Mouse (Mus musculus): ENCODE measurements around the gene Agfg1.
"Not testable (repeated sequence)": the region's sequence is repeated elsewhere in the genome, so short reads cannot be mapped to it uniquely, and the experiment has no call there.

The Agfg1 gene

GRCm38 (mm10) chr1:82913025-82913424 lies 73.7 kb downstream of the Agfg1 start, which contains the start of gene A030005L19Rik:
TSS of gene A030005L19Rik (plus strand) at chr1:82913325.
- no peak for DNase-seq (ENCODE audit: low spot score)

GRCm38 (mm10) chr1:82913434-82913833 lies 74.2 kb downstream of the Agfg1 start:
- not testable (repeated sequence) for DNase-seq (ENCODE audit: low spot score)

- no peak for DNase-seq (ENCODE audit: low spot score)
These were observed 85.4 kb downstream of the Agfg1 start, which contains the start of gene A030014E15Rik for GRCm38 (mm10) chr1:82924650-82925049. TSS of gene A030014E15Rik (plus strand) at chr1:82924917.

GRCm38 (mm10) chr1:82930558-82930957 lies 91.3 kb downstream of the Agfg1 start:
- DNase-seq (ENCODE audit: low spot score) = not testable (repeated sequence)

DNA sequence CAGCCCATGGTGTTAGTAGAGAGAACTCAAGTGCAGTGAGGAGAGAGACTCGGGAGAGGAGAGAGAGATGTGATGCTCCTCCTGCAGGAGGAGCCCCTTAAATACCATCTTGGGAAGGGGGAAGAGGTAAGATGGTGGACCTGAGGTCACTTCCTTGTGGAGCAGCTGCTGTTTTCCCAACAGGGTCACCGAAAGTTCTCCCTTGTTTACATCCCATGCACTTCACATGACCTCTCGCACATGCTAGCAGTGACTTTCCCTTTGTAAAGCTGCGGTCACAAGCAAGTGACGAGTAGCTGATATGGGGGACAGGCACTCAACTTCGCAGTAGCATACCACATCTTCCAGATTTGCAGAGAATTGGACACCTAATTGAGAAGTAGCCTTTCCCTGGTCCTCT lies 92.0 kb downstream of the Agfg1 start, which contains the start of gene Gm6217:
Gene Gm6217, minus strand, starts transcription at position 74 of the 400 bp plus-strand sequence.
- DNase-seq (ENCODE audit: low spot score) = not testable (repeated sequence)

GRCm38 (mm10) chr1:82938666-82939065 lies 99.4 kb downstream of the Agfg1 start:
- no peak for DNase-seq (ENCODE audit: low spot score)

- not testable (repeated sequence) for DNase-seq (ENCODE audit: low spot score)
These were observed 103.2 kb downstream of the Agfg1 start for GRCm38 (mm10) chr1:82942505-82942904.

GRCm38 (mm10) chr1:82943295-82943694 lies 104.0 kb downstream of the Agfg1 start, which contains the start of gene A030003K21Rik:
TSS of gene A030003K21Rik (minus strand) at chr1:82943388.
- not testable (repeated sequence) for DNase-seq (ENCODE audit: low spot score)

GRCm38 (mm10) chr1:82946029-82946428 lies 106.7 kb downstream of the Agfg1 start:
- DNase-seq (ENCODE audit: low spot score) = not testable (repeated sequence)

GRCm38 (mm10) chr1:82948601-82949000 lies 109.3 kb downstream of the Agfg1 start:
- DNase-seq (ENCODE audit: low spot score) = no peak

All from embryo, embryonic 10.5 days (tissue).